Mouse (Mus musculus) right cerebral cortex, postnatal 36 days (tissue): ENCODE data around the gene Scamp4.

ENCODE experiments used
- DNase-seq, 2 experiments: peaks; one replicate each; pipeline ENCODE4 v3.0.0; 2022; ENCODE audit warnings: low spot score in 2 of 2, mixed read lengths in 1 of 2

The Scamp4 gene

GRCm38 (mm10) chr10:80602698-80603325 is at the start of gene Scamp4, which contains the start of gene Adat3:
Scamp4 (plus strand) TSS chr10:80602872.
Adat3 (plus strand) TSS chr10:80602880.
- peak; percentile 93 to 95 for DNase-seq

DNA sequence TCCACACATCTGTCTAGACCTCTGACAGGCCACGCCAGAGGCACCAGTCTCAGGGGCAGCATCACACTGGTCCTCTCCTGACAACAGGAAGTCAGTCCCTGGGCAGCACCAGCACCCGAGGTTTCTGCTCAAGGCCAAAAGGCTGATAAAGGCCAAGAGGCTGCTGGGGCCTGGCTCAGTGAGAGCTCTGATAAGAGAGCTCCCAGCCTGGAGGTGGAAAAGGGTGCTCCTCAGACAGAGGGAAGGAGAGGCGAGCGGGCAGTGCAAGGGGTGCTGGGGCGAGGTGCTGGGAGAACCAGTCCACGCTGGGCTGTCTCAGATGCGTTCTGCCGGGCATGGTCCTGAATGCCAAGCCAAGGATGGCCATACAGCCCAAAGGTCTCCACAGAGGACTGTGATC is 49.1 kb upstream of the Scamp4 start:
- no peak for DNase-seq

DNA sequence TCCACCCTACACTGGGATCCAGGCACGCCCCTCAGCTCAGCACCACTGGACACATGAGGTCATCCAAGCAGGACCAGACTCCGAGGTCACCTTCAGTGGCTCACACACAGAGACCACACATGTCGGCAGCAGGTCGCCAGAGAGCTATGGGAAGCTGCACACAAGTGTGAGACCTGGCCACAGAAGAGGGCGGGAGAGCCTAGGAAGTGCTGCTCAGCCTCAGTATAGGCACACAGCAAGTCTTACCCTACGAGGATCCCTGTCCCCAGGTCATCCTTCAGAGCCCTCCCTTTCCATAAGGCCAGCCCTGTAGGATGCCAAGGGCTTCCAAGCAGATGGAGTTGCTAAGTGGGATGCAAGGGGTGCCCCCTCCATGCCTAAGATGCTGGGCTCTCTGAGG is 48.7 kb upstream of the Scamp4 start:
- no peak for DNase-seq

DNA sequence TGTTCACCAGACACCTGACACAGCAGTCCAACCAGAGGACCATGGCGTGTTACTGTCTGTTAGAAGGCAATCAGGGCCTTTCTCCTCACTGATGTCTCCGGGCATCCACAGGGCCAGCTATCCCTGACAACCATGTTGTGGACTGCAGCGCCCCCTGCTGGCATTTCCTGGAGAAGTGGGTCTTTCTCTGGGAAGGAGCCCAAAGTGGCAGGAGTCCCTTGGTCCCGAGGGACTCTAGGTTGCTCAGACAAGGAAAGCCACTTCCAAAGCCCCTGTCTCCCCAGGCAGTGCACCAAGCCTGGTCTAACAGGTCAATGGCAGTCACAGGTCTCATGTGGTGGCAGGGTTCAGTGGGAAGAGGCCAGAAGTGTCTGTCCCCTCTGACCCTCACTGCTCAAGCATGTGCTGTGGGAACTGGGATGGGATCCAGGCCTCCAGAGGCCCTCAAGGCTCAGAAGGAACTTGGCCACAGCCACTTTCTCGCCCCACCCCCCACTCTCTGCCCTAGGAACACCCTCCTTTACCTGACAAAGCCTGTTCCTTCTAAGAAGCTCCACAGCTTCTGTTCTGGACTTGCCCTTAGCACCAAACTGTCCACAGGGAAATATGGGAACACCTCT is 45.2 kb upstream of the Scamp4 start:
- peak; percentile 48 for DNase-seq

GRCm38 (mm10) chr10:80559431-80559830 is 43.2 kb upstream of the Scamp4 start:
- DNase-seq, result no peak

GRCm38 (mm10) chr10:80560621-80561020 is 42.1 kb upstream of the Scamp4 start:
- DNase-seq, result no peak

GRCm38 (mm10) chr10:80561116-80561944 is 41.3 kb upstream of the Scamp4 start, which contains the start of gene Rexo1:
Rexo1 (minus strand) TSS chr10:80561560.
- DNase-seq, result peak; percentile 91 to 94

DNA sequence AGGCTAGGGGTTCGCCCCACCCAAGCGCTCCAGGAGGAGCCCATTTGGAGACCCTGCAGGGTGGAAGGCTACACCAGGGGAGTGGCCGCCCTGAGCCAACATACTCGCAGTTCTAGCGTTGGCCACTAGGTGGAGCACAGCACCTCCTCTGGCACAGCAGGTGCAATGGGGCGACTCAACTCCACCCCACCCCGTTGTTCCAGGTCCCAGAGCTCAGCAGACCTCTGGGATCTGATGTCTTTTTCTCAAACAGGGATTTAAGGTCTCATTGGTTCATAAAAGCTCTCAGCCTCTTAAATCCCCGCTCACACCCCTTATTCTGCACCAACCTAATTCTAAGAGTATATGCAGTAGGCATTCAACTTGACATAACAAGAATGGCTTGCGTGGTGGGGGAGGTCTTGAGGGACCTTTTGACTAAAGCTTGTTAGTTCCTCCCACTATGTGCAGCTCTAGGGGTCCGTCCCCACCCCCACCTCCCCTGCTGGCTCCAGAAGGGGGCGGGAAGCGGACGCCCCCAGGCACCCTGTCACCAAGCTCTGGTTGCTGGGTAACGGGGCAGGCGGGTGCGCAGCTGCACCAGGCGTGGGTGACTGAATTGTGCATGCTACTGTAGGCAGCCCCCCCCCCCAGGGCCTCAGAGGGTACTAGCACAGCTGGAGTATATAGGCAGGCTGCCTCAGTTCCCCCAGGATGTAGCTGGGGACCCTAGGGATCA is 36.1 kb upstream of the Scamp4 start:
- DNase-seq, result peak; percentile 82 to 84

DNA sequence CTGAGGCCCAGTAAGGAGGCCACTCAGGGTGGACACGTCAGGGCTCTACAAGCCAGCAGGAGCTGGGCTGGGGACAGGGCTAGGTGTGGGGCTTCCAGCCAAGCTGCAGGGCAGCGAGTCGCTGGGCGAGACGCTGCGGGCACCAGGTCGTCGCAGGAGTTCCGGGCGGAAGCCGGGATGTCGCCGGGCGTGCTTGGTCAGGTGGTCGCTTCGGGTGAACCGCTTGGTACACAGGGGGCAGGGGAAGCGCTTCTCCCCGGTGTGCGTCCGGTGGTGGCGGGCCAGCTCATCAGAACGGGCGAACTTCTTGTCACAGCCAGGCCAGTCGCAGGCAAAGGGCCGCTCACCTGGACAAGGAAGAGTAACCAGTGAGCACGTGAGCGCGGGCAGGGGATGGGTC is 33.8 kb upstream of the Scamp4 start:
- DNase-seq, result no peak

GRCm38 (mm10) chr10:80569664-80570066 is 33.0 kb upstream of the Scamp4 start:
- no peak for DNase-seq

- DNase-seq, result no peak
Observed at GRCm38 (mm10) chr10:80570419-80570818, 32.3 kb upstream of the Scamp4 start.

- no peak for DNase-seq
Observed at GRCm38 (mm10) chr10:80570871-80571836, 31.5 kb upstream of the Scamp4 start.

GRCm38 (mm10) chr10:80572477-80572876 is 30.2 kb upstream of the Scamp4 start:
- no peak for DNase-seq

GRCm38 (mm10) chr10:80573944-80574343 is 28.7 kb upstream of the Scamp4 start:
- DNase-seq, result no peak

- no peak for DNase-seq
Observed at GRCm38 (mm10) chr10:80574896-80575295, 27.8 kb upstream of the Scamp4 start.

DNA sequence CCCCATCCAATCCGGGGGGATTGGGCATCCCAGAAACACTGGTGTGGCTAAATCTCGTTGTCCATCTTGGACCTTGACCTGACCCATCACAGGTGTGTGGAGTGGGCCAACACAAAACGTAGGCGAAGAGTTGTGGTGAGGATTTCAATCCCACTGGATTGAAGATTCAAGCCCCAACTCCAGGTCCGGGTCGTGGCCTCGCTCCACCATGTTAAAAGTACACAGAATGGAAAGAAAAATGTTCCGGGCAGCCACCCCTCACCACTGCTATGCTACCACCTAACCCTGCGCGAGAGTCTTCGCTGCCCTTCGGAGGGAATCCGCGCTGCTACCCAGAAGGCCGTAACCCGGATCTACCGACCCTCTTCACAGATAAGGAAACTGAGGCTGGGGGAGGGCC is 26.7 kb upstream of the Scamp4 start:
- DNase-seq, result no peak

GRCm38 (mm10) chr10:80576351-80577194 is 26.1 kb upstream of the Scamp4 start:
- no peak for DNase-seq

GRCm38 (mm10) chr10:80577195-80578130 is 25.2 kb upstream of the Scamp4 start, which contains the start of gene Klf16:
Klf16 (minus strand) TSS chr10:80577321.
- DNase-seq, result peak; percentile 92 to 94
